Mouse (Mus musculus) limb, embryonic 15.5 days (tissue): ENCODE data around the gene Thumpd3. TPM values are rescaled to one million over a fixed set of nuclear protein-coding genes. Genes with fewer than 3 reads are reported as not detected.

Source experiments
- ATAC-seq: fragments of 200-750 bp; cut with Nextera tagmentation; 2 replicates; pipeline ENCODE4 v1.8.0; 2017; ENCODE audit warnings: low read depth, moderate TSS enrichment; ENCODE audit not compliant: insufficient number of reproducible peaks, low FRiP score, low TSS enrichment
- H3K27ac ChIP-seq: fragments of 300-500 bp; sonication (generic); 2 replicates; pipeline ENCODE4 v1.5.1; 2015; ENCODE audit warnings: moderate library complexity, mild to moderate bottlenecking, inconsistent platforms
- H3K27me3 ChIP-seq: fragments of 300-500 bp; sonication (generic); 2 replicates; pipeline ENCODE4 v1.6.1; 2015; ENCODE audit warnings: inconsistent platforms
- H3K36me3 ChIP-seq: fragments of 300-500 bp; sonication (generic); 2 replicates; pipeline ENCODE4 v1.6.1; 2015; ENCODE audit warnings: inconsistent platforms
- H3K4me1 ChIP-seq: fragments of 300-500 bp; sonication (generic); 2 replicates; pipeline ENCODE4 v1.6.1; 2015; ENCODE audit warnings: inconsistent platforms
- H3K4me2 ChIP-seq: fragments of 300-500 bp; sonication (generic); 2 replicates; pipeline ENCODE4 v1.6.1; 2015; ENCODE audit warnings: mild to moderate bottlenecking, inconsistent platforms
- H3K4me3 ChIP-seq: fragments of 300-500 bp; sonication (generic); 2 replicates; pipeline ENCODE4 v1.5.1; 2015; ENCODE audit warnings: mild to moderate bottlenecking, inconsistent platforms
- H3K9ac ChIP-seq: fragments of 300-500 bp; sonication (generic); 2 replicates; pipeline ENCODE4 v1.6.1; 2015; ENCODE audit warnings: inconsistent platforms
- H3K9me3 ChIP-seq: fragments of 300-500 bp; sonication (generic); 2 replicates; pipeline ENCODE4 v1.6.1; 2016; ENCODE audit warnings: inconsistent platforms
- WGBS: fragments of 180-500 bp; shearing (Covaris S2); methylation state at CpG from one replicate; pipeline ENCODE4 v1.1.7; 2015; 5-methylcytosine and 5-hydroxymethylcytosine counted together
- polyA plus RNA-seq: library from polyadenylated mRNA; unstranded; fragments of >200 nt; fragmentation: Nextera tagmentation; extraction: Ambion mirVana; gene quantifications from 2 replicates; pipeline ENCODE4 v1.2.1, GENCODE M21; 2015

The Thumpd3 gene
- polyA plus RNA-seq, 1 experiment from 2014 or later = 45.1 TPM

DNA sequence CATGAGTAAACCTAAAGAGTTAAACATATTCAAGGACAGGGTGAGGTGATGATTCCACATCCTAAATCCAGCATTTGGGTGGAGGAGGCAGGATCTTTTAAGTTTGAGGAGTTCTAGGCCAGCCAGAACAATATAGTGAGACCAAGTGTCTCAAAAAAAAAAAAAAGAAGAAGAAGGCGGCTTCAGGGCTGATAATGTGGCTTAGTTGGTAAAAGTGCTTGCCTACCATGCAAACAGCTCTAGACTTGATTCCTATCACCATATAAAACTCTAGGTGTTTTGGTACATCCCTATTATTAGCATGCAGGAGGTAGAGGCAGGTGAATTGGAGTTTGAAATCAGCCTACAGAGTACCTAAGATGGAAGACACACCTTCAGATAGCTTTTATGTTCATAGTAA, 49.5 kb downstream of the Thumpd3 start:
- WGBS = 92% methylated on average over 1 of the region's 1 CpGs
- no peak overlapping the region for H3K4me2 ChIP-seq
- no peak overlapping the region for H3K4me3 ChIP-seq
- no peaks in the 10 kb centered on the region for H3K36me3 ChIP-seq
- H3K9ac ChIP-seq = no peak overlapping the region
- H3K27ac ChIP-seq = no peak overlapping the region
- ATAC-seq = no peak
- no peaks in the 10 kb centered on the region for H3K9me3 ChIP-seq
- H3K4me1 ChIP-seq = peaks cover 9% of the 10 kb centered on the region
- H3K27me3 ChIP-seq = no peaks in the 10 kb centered on the region

DNA sequence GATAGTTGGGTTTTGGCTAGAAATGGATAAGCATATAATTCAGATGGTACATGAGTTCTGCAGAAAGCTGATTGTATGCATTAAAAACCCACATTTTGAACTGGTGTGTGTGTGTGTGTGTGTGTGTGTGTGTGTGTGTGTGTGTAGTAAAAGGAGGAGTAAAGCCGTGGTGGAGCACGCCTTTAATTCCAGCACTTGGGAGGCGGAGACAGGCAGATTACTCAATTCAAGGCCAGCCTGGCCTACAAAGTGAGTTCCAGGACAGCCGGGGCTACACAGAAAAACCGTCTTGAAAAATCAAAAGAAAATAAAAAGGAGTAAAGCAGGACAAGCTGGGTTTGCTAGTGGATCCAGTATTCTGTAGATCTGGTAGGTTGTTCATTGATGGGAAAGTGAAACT, 51.6 kb downstream of the Thumpd3 start:
- Histone ChIP-seq H3K27ac (no peak overlapping the region), H3K9me3 (no peaks in the 10 kb centered on the region), H3K4me3 (no peak overlapping the region), H3K27me3 (no peaks in the 10 kb centered on the region), H3K4me2 (no peak overlapping the region), H3K36me3 (no peaks in the 10 kb centered on the region), H3K4me1 (peaks cover 11% of the 10 kb centered on the region), H3K9ac (no peak overlapping the region)
- 84% methylated on average over 5 of the region's 5 CpGs for WGBS
- no peak for ATAC-seq

DNA sequence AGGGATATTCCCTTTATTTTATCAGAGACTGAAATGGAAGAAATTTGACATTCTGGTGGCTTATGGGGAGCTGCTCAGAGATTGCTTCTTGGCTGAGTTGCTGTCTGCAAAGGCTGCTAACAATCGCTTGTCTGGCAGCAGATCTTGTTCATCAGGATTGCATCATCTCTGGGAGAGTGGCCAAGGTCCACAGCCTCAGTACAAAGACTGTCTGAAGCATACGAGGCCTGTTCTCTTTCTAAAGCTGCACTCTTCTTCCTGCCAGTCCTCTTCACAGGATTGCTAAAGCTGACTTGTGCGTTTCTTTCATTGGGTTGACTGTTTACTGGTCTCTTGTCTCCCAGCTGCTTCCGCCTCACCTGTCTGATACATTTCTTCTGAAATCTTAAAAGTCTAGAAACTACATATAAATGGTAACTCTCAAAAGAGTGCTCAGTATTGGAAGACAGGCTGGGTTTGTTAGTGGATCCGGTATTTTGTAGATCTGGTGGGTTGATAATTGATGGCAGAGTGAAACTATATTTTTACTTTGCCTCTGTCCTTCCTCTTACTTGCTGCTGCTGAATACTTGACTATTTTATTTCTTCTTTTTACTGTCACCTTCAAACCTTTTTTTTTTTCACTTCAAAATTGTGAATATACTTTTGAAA, 53.7 kb downstream of the Thumpd3 start:
- Histone ChIP-seq H3K4me1 (peaks cover 11% of the 10 kb centered on the region), H3K36me3 (no peaks in the 10 kb centered on the region; the same call in 1 of the 2 replicates), H3K4me2 (peak overlapping the region; percentile 17; the same call in 1 of the 2 replicates), H3K4me3 (no peak overlapping the region), H3K27ac (peak overlapping the region; percentile 79), H3K27me3 (no peaks in the 10 kb centered on the region), H3K9me3 (no peaks in the 10 kb centered on the region), H3K9ac (no peak overlapping the region)
- peak; percentile 78; the same call in 1 of the 2 replicates for ATAC-seq
- WGBS = 25% methylated on average over 5 of the region's 5 CpGs

DNA sequence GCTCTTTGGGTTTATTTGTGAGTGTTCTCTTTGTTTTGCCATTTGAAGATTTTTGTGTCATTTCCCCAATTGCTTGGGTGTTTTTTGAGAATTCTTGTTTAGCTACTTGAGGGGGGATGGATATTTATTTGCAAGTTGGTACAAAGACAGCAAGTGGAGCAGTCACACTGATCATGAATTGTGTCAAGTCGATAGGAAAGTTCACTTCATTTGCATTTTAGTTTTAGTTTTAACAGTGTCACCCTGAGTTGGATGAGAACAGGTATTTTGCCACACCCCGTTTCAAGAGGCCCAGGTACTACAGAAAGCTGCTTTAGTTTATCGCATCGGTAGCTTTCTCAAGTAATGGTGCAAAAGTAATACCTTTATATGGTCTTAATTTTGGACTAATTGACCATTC, 56.5 kb downstream of the Thumpd3 start:
- 75% methylated on average over 4 of the region's 4 CpGs for WGBS
- no peaks in the 10 kb centered on the region for H3K9me3 ChIP-seq
- no peak for ATAC-seq

DNA sequence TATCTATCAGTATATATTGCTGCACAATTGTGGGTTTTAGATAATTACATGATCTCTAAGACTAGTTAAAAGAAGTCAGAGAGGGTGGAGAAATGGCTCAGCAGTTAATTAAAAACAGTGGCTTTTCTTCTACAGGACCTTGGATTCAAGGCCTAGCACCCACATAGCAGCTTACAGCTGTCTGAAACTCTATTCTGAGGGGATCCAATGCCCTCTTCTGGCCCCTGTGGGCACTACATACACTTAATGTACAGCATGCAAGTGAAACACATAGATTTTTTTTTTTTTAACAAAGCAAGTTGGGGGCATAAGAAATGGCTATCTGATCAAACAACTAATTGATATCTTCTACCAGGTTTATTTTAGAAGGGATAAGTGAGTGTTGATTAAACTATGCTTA, 57.7 kb downstream of the Thumpd3 start:
- no peak for ATAC-seq

More for the DNA sequence above, 56.5 kb downstream of the Thumpd3 start:
- Histone ChIP-seq H3K27me3 (no peaks in the 10 kb centered on the region), H3K27ac (no peak overlapping the region), H3K4me1 (peaks cover 11% of the 10 kb centered on the region), H3K4me2 (no peak overlapping the region), H3K9ac (no peak overlapping the region), H3K36me3 (peaks cover 4% of the 10 kb centered on the region), H3K4me3 (no peak overlapping the region)

DNA sequence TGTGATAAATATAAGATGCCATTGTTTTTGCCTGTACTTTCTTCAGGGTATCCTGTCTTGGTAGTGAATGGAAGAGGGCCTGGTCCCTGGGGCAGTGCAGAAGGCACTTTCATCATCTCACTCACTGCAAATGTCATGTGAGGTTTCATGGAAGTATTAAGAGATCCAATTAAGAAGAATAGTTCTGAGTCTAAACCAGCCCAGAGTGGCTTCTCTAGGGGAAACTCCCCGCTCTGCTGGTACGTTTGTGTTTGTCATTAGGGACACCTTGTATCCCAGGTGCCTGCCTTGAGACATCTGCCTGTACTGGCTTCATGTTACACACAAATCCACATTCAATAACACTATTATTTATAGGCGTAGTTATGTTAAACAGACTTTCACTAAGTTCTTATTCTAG, 63.4 kb downstream of the Thumpd3 start:
- Histone ChIP-seq H3K4me2 (no peak overlapping the region), H3K9ac (no peak overlapping the region), H3K27ac (no peak overlapping the region), H3K27me3 (no peaks in the 10 kb centered on the region), H3K4me1 (no peaks in the 10 kb centered on the region), H3K36me3 (peaks cover 48% of the 10 kb centered on the region), H3K4me3 (no peak overlapping the region), H3K9me3 (no peaks in the 10 kb centered on the region)
- no peak for ATAC-seq
- WGBS = 84% methylated on average over 3 of the region's 3 CpGs

More for the DNA sequence above, 57.7 kb downstream of the Thumpd3 start:
- Histone ChIP-seq H3K36me3 (peaks cover 8% of the 10 kb centered on the region), H3K27ac (no peak overlapping the region), H3K4me3 (no peak overlapping the region), H3K4me1 (peaks cover 11% of the 10 kb centered on the region), H3K27me3 (no peaks in the 10 kb centered on the region), H3K9me3 (no peaks in the 10 kb centered on the region), H3K9ac (no peak overlapping the region), H3K4me2 (no peak overlapping the region)

DNA sequence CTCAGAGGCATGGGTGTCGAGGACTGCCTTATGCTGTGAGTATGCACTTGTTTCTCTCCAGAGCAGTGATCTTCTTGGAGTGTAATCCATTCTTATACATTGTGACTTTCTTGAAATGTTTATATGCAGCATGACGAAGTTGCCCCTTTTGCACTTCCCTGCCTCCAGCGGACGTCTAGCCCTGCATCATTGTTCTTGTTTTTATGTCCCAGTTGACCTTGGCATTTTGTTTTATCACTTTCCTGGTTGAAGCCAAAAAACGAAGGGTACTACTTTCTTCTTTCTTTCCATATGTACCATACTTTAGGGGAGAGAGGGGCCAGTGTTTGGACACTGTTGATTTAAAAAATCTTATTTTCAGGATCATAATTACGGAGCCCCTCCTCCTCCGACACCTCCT, 63.9 kb downstream of the Thumpd3 start:
- Histone ChIP-seq H3K4me3 (no peak overlapping the region), H3K9ac (no peak overlapping the region), H3K27me3 (no peaks in the 10 kb centered on the region), H3K27ac (no peak overlapping the region), H3K9me3 (no peaks in the 10 kb centered on the region), H3K36me3 (peaks cover 53% of the 10 kb centered on the region), H3K4me1 (no peaks in the 10 kb centered on the region), H3K4me2 (no peak overlapping the region)
- ATAC-seq = no peak
- WGBS = 86% methylated on average over 7 of the region's 7 CpGs

Other genes with a start within 250 kb of the Thumpd3 start
- 5.1 and 6.0 TPM in 2 replicates for gene Srgap3, start 99.0 kb upstream of the Thumpd3 start, polyA plus RNA-seq
- gene Setd5, start 31.1 kb downstream of the Thumpd3 start, polyA plus RNA-seq = 77.3 and 79.8 TPM in 2 replicates
- 0.46 and 0.92 TPM in 2 replicates for gene Lhfpl4, start 149.2 kb downstream of the Thumpd3 start, polyA plus RNA-seq
- gene Mtmr14, start 191.6 kb downstream of the Thumpd3 start, polyA plus RNA-seq = 29.1 and 29.7 TPM in 2 replicates
- gene Cpne9, start 236.1 kb downstream of the Thumpd3 start, polyA plus RNA-seq = 0.10 and 0.20 TPM in 2 replicates